Mouse (Mus musculus) kidney, postnatal 25 days (tissue): Measurements from ENCODE around the gene C2cd2l.
"Not testable (repeated sequence)": the region's sequence is repeated elsewhere in the genome, so short reads cannot be mapped to it uniquely, and the experiment has no call there.

Experiments
- DNase-seq, 2 experiments: peaks; one replicate each; pipeline ENCODE4 v3.0.0; 2021; ENCODE audit warnings: mixed read lengths in 2 of 2

The C2cd2l gene

GRCm38 (mm10) chr9:44335331-44336092 lies 15.4 kb upstream of the C2cd2l start:
- peak; percentile 24 to 69 for DNase-seq

- peak; percentile 99 for DNase-seq
Observed at GRCm38 (mm10) chr9:44334396-44335330, 14.6 kb upstream of the C2cd2l start, which contains the start of gene H2afx. TSS of gene H2afx (plus strand) at chr9:44334694.

- no peak for DNase-seq
Observed at GRCm38 (mm10) chr9:44332918-44333638, 13.0 kb upstream of the C2cd2l start.

- no peak for DNase-seq
Observed at GRCm38 (mm10) chr9:44330736-44331135, 10.7 kb upstream of the C2cd2l start.

GRCm38 (mm10) chr9:44327926-44328325 lies 7.8 kb upstream of the C2cd2l start:
- DNase-seq: no peak

- peak; percentile 48 to 62 for DNase-seq
Observed at GRCm38 (mm10) chr9:44327064-44327711, 7.1 kb upstream of the C2cd2l start.

GRCm38 (mm10) chr9:44326371-44327063 lies 6.4 kb upstream of the C2cd2l start:
- peak; percentile 91 to 96 for DNase-seq

GRCm38 (mm10) chr9:44325768-44326370 lies 5.8 kb upstream of the C2cd2l start, which contains the start of gene Dpagt1:
TSS of gene Dpagt1 (plus strand) at chr9:44326019.
- DNase-seq: no peak

GRCm38 (mm10) chr9:44325032-44325767 lies 5.1 kb upstream of the C2cd2l start:
- DNase-seq: not testable (repeated sequence)

- DNase-seq: no peak
Observed at GRCm38 (mm10) chr9:44324147-44324546, 4.1 kb upstream of the C2cd2l start.

- not testable (repeated sequence) for DNase-seq
Observed at GRCm38 (mm10) chr9:44323656-44324055, 3.6 kb upstream of the C2cd2l start.

GRCm38 (mm10) chr9:44320799-44321133 lies 681 bp upstream of the C2cd2l start:
- DNase-seq: no peak

GRCm38 (mm10) chr9:44319105-44319886 lies 789 bp downstream of the C2cd2l start:
- DNase-seq: peak; percentile 25 to 58

- peak; percentile 59 to 81 for DNase-seq
Observed at GRCm38 (mm10) chr9:44318826-44319095, 1.3 kb downstream of the C2cd2l start.

GRCm38 (mm10) chr9:44318076-44318825 lies 1.8 kb downstream of the C2cd2l start:
- DNase-seq: peak; percentile 75 to 91

GRCm38 (mm10) chr9:44317452-44317851 lies 2.6 kb downstream of the C2cd2l start:
- DNase-seq: peak in 1 of 2 experiments; percentile 49

- no peak for DNase-seq
Observed at GRCm38 (mm10) chr9:44314910-44315309, 5.2 kb downstream of the C2cd2l start.

GRCm38 (mm10) chr9:44314257-44314547 lies 5.9 kb downstream of the C2cd2l start:
- DNase-seq: no peak

GRCm38 (mm10) chr9:44313476-44314256 lies 6.4 kb downstream of the C2cd2l start:
- no peak for DNase-seq
